Mouse (Mus musculus) liver, adult 2 months (tissue): ENCODE results near the gene Zfp800.

Experiments
- CTCF ChIP-seq: fragments of 200-500 bp; IDR thresholded peaks from 2 replicates; pipeline ENCODE4 v1.5.1; 2011; ENCODE audit warnings: low read depth, low read length, control low read depth
- POLR2A ChIP-seq: fragments of 200-500 bp; IDR thresholded peaks from 2 replicates; pipeline ENCODE4 v1.6.1; 2011; ENCODE audit warnings: low read length, control low read depth; ENCODE audit not compliant: insufficient read depth; ENCODE audit errors: extremely low read depth

- TF ChIP-seq CTCF (no peak), POLR2A (no peak)
These were observed 19.2 kb upstream of the Zfp800 start for GRCm38 (mm10) chr6:28416981-28417380.
